Mouse (Mus musculus) CH12.LX (cell line): Measurements from ENCODE around the gene Mthfd2. TPM values are rescaled to one million over a fixed set of nuclear protein-coding genes. Genes with fewer than 3 reads are reported as not detected.
A peak's percentile ranks its signal among the peaks of the same experiment; 100 is the strongest.

Experiments used
- DNase-seq: peaks from one replicate; pipeline ENCODE4 v3.0.0-alpha.2; 2013; ENCODE audit errors: extremely low read depth
- H3K27ac ChIP-seq: 2 replicates; pipeline ENCODE4 v1.5.1; 2012; ENCODE audit warnings: low read depth, mild to moderate bottlenecking, control low read depth, moderate library complexity; ENCODE audit not compliant: insufficient read depth
- H3K27me3 ChIP-seq: replicated peaks from 2 replicates; pipeline ENCODE3; 2012; ENCODE audit warnings: inconsistent platforms
- H3K36me3 ChIP-seq, 2 experiments: replicated peaks in 1 of 2; 2 replicates each; pipeline versions ENCODE3 to v1.6.1; 2012; ENCODE audit warnings: inconsistent platforms in 1 of 2, low read length in 1 of 2, mild to moderate bottlenecking in 1 of 2, mixed read lengths in 1 of 2, moderate library complexity in 1 of 2; ENCODE audit not compliant: control insufficient read depth in 1 of 2, insufficient read depth in 1 of 2
- H3K4me1 ChIP-seq, 2 experiments: 2 replicates each; pipeline ENCODE4 v1.6.1; 2012; ENCODE audit warnings: inconsistent platforms in 1 of 2, moderate library complexity in 1 of 2; ENCODE audit not compliant: insufficient read depth in 2 of 2, control insufficient read depth in 1 of 2
- H3K4me2 ChIP-seq: 2 replicates; pipeline ENCODE4 v1.6.1; 2012; ENCODE audit warnings: low read depth, mild to moderate bottlenecking, control low read depth; ENCODE audit not compliant: poor library complexity, insufficient read depth, severe bottlenecking
- H3K4me3 ChIP-seq, 3 experiments: fragments of 150-350 bp in 1 of 3; sonication (generic) in 1 of 3; replicated peaks in 1 of 3; 2 replicates each; pipeline versions ENCODE3 to v1.5.1; 2011 to 2012; ENCODE audit warnings: low read depth in 2 of 3, low read length in 2 of 3, mild to moderate bottlenecking in 2 of 3, moderate library complexity in 2 of 3, control low read depth in 1 of 3, improper control_type of control experiment in 1 of 3, inconsistent platforms in 1 of 3, mixed read lengths in 1 of 3; ENCODE audit not compliant: poor library complexity in 1 of 3
- H3K79me2 ChIP-seq: replicated peaks from 2 replicates; pipeline ENCODE4 v1.6.1; 2012; ENCODE audit warnings: mild to moderate bottlenecking, moderate library complexity; ENCODE audit not compliant: control insufficient read depth, poor library complexity, insufficient read depth, severe bottlenecking; ENCODE audit errors: extremely low read depth
- H3K9ac ChIP-seq: 2 replicates; pipeline ENCODE4 v1.6.1; 2012; ENCODE audit warnings: low read depth, mild to moderate bottlenecking, control low read depth, moderate library complexity; ENCODE audit not compliant: insufficient read depth
- H3K9me3 ChIP-seq: replicated peaks from 2 replicates; pipeline ENCODE3; 2012; ENCODE audit warnings: low read length, inconsistent platforms, mixed read lengths
- BHLHE40 ChIP-seq: IDR thresholded peaks from 2 replicates; pipeline ENCODE4 v1.6.1; 2011; ENCODE audit warnings: mild to moderate bottlenecking, low read depth, low read length, improper control_type of control experiment
- CHD1 ChIP-seq: IDR thresholded peaks from 2 replicates; pipeline ENCODE4 v1.6.1; 2012; ENCODE audit warnings: low read depth, low read length, improper control_type of control experiment, inconsistent platforms
- CHD2 ChIP-seq: IDR thresholded peaks from 2 replicates; pipeline ENCODE4 v1.6.1; 2011; ENCODE audit warnings: low read length, improper control_type of control experiment
- CTCF ChIP-seq, 2 experiments: IDR thresholded peaks in 1 of 2; conservative IDR thresholded peaks in 1 of 2; 2 replicates each; pipeline ENCODE4 v1.5.1; 2011 to 2012; ENCODE audit warnings: low read depth in 2 of 2, low read length in 2 of 2, improper control_type of control experiment in 1 of 2, inconsistent platforms in 1 of 2, mild to moderate bottlenecking in 1 of 2, moderate library complexity in 1 of 2
- E2F4 ChIP-seq: IDR thresholded peaks from 2 replicates; pipeline ENCODE4 v1.6.1; 2011; ENCODE audit warnings: low read depth, low read length, improper control_type of control experiment; ENCODE audit not compliant: insufficient replicate concordance
- GABPA ChIP-seq: IDR thresholded peaks from 2 replicates; pipeline ENCODE4 v1.6.1; 2012; ENCODE audit warnings: low read depth, low read length, improper control_type of control experiment, inconsistent platforms; ENCODE audit not compliant: insufficient replicate concordance
- HCFC1 ChIP-seq: IDR thresholded peaks from 2 replicates; pipeline ENCODE4 v1.6.1; 2012; ENCODE audit warnings: low read depth, mild to moderate bottlenecking, inconsistent platforms, low read length, improper control_type of control experiment
- IRF4 ChIP-seq: IDR thresholded peaks from 2 replicates; pipeline ENCODE4 v1.6.1; 2014; ENCODE audit warnings: low read depth, mild to moderate bottlenecking, inconsistent platforms, low read length, improper control_type of control experiment
- JUN ChIP-seq: IDR thresholded peaks from 2 replicates; pipeline ENCODE4 v1.6.1; 2011; ENCODE audit warnings: low read depth, mild to moderate bottlenecking, low read length, improper control_type of control experiment, moderate library complexity; ENCODE audit not compliant: insufficient read depth
- MAZ ChIP-seq: IDR thresholded peaks from 2 replicates; pipeline ENCODE4 v1.6.1; 2012; ENCODE audit warnings: low read depth, mild to moderate bottlenecking, inconsistent platforms, low read length, improper control_type of control experiment, moderate library complexity
- MEF2A ChIP-seq: IDR thresholded peaks from 2 replicates; pipeline ENCODE4 v1.6.1; 2014; ENCODE audit warnings: low read depth, mild to moderate bottlenecking, inconsistent platforms, low read length, improper control_type of control experiment, borderline replicate concordance
- MXI1 ChIP-seq: IDR thresholded peaks from 2 replicates; pipeline ENCODE4 v1.6.1; 2011; ENCODE audit warnings: mild to moderate bottlenecking, low read depth, low read length, improper control_type of control experiment
- MYC ChIP-seq: IDR thresholded peaks from 2 replicates; pipeline ENCODE4 v1.6.1; 2011; ENCODE audit warnings: low read depth, mild to moderate bottlenecking, improper control_type of control experiment, low read length
- NELFE ChIP-seq: IDR thresholded peaks from 2 replicates; pipeline ENCODE4 v1.6.1; 2011; ENCODE audit warnings: low read depth, low read length, improper control_type of control experiment
- POLR2AphosphoS2 ChIP-seq: IDR thresholded peaks from 2 replicates; pipeline ENCODE4 v1.6.1; 2011; ENCODE audit warnings: low read depth, low read length, improper control_type of control experiment
- RAD21 ChIP-seq: IDR thresholded peaks from 2 replicates; pipeline ENCODE4 v1.6.1; 2011; ENCODE audit warnings: low read depth, mild to moderate bottlenecking, low read length, improper control_type of control experiment, moderate library complexity
- SIN3A ChIP-seq: IDR thresholded peaks from 2 replicates; pipeline ENCODE4 v1.6.1; 2012; ENCODE audit warnings: low read length, improper control_type of control experiment, inconsistent platforms
- SMC3 ChIP-seq: IDR thresholded peaks from 2 replicates; pipeline ENCODE4 v1.6.1; 2011; ENCODE audit warnings: low read depth, low read length, improper control_type of control experiment
- TCF12 ChIP-seq: IDR thresholded peaks from 2 replicates; pipeline ENCODE4 v1.6.1; 2014; ENCODE audit warnings: low read depth, mild to moderate bottlenecking, inconsistent platforms, low read length, improper control_type of control experiment
- UBTF ChIP-seq: IDR thresholded peaks from 2 replicates; pipeline ENCODE4 v1.6.1; 2012; ENCODE audit warnings: low read depth, mild to moderate bottlenecking, inconsistent platforms, low read length, improper control_type of control experiment, moderate library complexity
- USF1 ChIP-seq: IDR thresholded peaks from 2 replicates; pipeline ENCODE4 v1.6.1; 2014; ENCODE audit warnings: low read depth, mild to moderate bottlenecking, inconsistent platforms, low read length, improper control_type of control experiment
- ZC3H11A ChIP-seq: IDR thresholded peaks from 2 replicates; pipeline ENCODE4 v1.6.1; 2012; ENCODE audit warnings: low read depth, mild to moderate bottlenecking, inconsistent platforms, low read length, improper control_type of control experiment
- dilution Hi-C: fragments of 300-500 bp; cut with MboI; formaldehyde crosslinking; loops from 2 replicates; pipeline ENCODE4 v1.14.3; 2020; ENCODE audit warnings: low sequenced_read_pairs; ENCODE audit not compliant: extremely low pct_unique_long_range_greater_than_20kb, extremely low pct_ligation_motif_present
- in situ Hi-C: fragments of 300-500 bp; cut with MboI; formaldehyde crosslinking; loops from 3 replicates; pipeline ENCODE4 v1.14.3; 2019; ENCODE audit warnings: low sequenced_read_pairs, low pct_ligation_motif_present, low pct_unique_long_range_greater_than_20kb, mixed read lengths
- polyA plus RNA-seq: library from polyadenylated mRNA; unstranded; fragments of >175 nt; gene quantifications from 2 replicates; pipeline ENCODE4 v1.2.1, GENCODE M21; 2012; ENCODE audit warnings: low read depth; ENCODE audit not compliant: insufficient read length
- total RNA-seq, 2 experiments: library from RNA; depleted of rRNA; stranded (reverse); fragments of 300-350 nt in 1 of 2; fragments of >200 nt in 1 of 2; gene quantifications; 2 replicates each; pipeline ENCODE4 v1.2.3; 2012 to 2014

Gene Mthfd2
- total and polyA plus RNA-seq, 3 experiments, result 286 to 351 (median 327) TPM

DNA sequence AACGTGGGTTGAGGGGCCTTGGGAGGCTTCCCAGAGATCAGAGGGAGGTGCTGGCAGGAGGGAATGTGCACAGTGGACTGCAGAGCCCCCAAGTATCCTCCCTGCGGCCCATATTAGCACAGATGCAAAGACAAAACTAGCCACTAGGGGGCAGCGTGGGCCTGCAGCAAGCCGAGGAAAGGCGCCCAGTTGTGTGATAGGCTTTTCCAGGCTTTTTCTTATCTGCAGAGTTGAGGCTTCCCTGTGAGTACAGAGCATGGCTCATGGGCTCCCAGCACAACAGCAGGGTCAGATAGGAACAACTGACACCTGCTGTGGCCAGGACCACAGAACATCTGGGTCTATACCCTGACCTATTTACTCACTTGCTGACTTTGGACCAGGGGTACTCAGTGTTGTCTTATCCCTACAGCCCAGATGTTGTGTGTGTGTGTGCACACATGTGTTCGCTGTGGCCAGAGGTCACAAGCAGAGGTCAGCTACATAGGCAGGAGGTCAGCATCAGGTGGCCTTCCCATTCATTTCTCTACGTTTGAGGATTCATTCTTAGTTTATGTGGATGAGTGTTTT lies 30.9 kb upstream of the Mthfd2 start:
- no peak overlapping the region for H3K4me2 ChIP-seq
- no peak overlapping the region for H3K9ac ChIP-seq
- no peak overlapping the region for H3K27ac ChIP-seq
- TF ChIP-seq MXI1, result no peak
- peak; percentile 86 for TF ChIP-seq ZC3H11A
- peak; percentile 93 for TF ChIP-seq RAD21
- peak; percentile 18; the same call in 1 of the 2 replicates for TF ChIP-seq NELFE
- TF ChIP-seq TCF12, result no peak
- TF ChIP-seq SMC3, result peak; percentile 90
- TF ChIP-seq CTCF (conservative IDR thresholded peaks at IDR 0.05 in 1 of 2, IDR thresholded peaks at IDR 0.05 in 1 of 2; ENCODE audit: low read depth in 2 of 2, low read length in 2 of 2), result peak; percentile 68 to 94
- no peak for TF ChIP-seq GABPA
- TF ChIP-seq POLR2AphosphoS2, result 0 out of 2 replicates have a peak, but pooled peaks have one; percentile 48
- TF ChIP-seq MEF2A, result peak; percentile 45; the same call in 1 of the 2 replicates
- peak; percentile 41; the same call in 1 of the 2 replicates for TF ChIP-seq IRF4
- no peaks in the 10 kb centered on the region for H3K27me3 ChIP-seq
- H3K79me2 ChIP-seq, result no peaks in the 10 kb centered on the region
- H3K4me1 ChIP-seq, result 0 out of 4 replicates have a peak, but pooled peaks cover 0 to 2% of the 10 kb centered on the region in 2 experiments
- H3K4me3 ChIP-seq, result no peak overlapping the region
- in situ Hi-C loops, result loop anchor here (25.0 kb wide), 1 partner anchor 306 kb away; the partner anchor contains the start of gene Clec4f
- dilution Hi-C loops, result no loop called here
- peak; percentile 64 for DNase-seq
- H3K36me3 ChIP-seq, result peaks cover 65 to 95% of the 10 kb centered on the region in 2 experiments
- H3K9me3 ChIP-seq, result no peaks in the 10 kb centered on the region

DNA sequence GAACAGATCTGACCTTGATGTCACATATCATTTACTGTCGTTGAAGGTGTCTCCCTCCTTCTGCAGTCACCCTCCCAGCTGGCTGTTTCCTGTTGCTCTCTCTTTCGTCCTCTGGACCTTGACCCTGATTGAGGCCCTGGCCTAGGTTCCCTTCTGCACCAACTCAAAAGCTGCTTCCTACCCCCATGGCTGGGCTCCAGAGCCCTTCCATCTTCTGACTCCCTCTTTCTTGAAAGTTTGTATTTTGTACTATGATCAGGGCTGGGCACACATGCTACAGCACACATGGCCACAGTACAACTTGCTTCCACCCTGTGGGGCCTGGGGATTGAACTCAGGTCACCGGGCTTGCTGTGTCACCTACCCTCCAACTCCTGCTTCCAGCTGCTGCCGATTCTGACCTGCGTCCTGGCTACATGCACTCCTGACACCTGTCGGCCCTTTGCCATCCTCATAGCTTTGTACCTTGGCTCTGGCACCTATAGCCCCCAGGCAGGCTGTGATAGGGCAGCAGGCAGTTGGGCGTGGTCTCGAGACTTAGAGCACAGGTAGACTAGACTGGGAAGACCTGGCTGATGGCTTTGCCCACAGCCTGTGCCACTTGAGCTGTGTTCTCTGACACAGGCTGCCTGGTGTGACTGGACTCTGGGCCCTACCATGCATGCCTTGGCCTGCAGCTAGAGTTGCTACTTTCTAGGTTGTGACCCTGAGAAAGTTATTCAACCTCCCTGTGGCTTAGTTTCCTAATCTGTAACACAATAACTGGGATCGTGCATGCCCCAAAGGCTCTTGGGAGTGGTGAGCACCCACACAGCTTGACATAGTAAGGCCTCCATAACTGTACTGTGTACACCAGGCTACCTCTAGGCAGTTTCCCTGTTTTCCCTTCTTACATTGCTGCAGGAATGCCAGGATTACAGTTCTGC lies 29.4 kb upstream of the Mthfd2 start:
- Histone ChIP-seq H3K27ac (no peak overlapping the region), H3K36me3 (peaks cover 67 to 93% of the 10 kb centered on the region in 2 experiments), H3K4me1 (peaks cover 5 to 12% of the 10 kb centered on the region in 2 experiments), H3K9ac (no peak overlapping the region), H3K27me3 (no peaks in the 10 kb centered on the region), H3K4me3 (no peak overlapping the region), H3K79me2 (no peaks in the 10 kb centered on the region), H3K9me3 (no peaks in the 10 kb centered on the region), H3K4me2 (no peak overlapping the region)
- TF ChIP-seq USF1, result no peak
- TF ChIP-seq JUN, result no peak
- TF ChIP-seq MXI1, result no peak
- no peak for TF ChIP-seq HCFC1
- TF ChIP-seq CHD2, result no peak
- TF ChIP-seq TCF12, result no peak
- no peak for TF ChIP-seq NELFE
- TF ChIP-seq MYC, result no peak
- TF ChIP-seq IRF4, result no peak
- no peak for TF ChIP-seq CHD1
- TF ChIP-seq RAD21, result no peak
- TF ChIP-seq MAZ, result no peak
- TF ChIP-seq E2F4, result no peak
- no peak for TF ChIP-seq GABPA
- TF ChIP-seq UBTF, result no peak
- TF ChIP-seq BHLHE40, result no peak
- TF ChIP-seq SIN3A, result no peak
- no peak for DNase-seq
- in situ Hi-C loops, result loop anchor here (5.0 to 25.0 kb wide), 2 partner anchors 152 to 307 kb away; partner anchors contain the start of genes Clec4f and Dguok
- dilution Hi-C loops, result no loop called here
